Mouse (Mus musculus) cortical plate, adult 2 months (tissue): ENCODE measurements around the gene Lrrc14b. TPM values are rescaled to one million over a fixed set of nuclear protein-coding genes. Genes with fewer than 3 reads are reported as not detected.

ENCODE experiments used
- H3K27ac ChIP-seq: fragments of 200-500 bp; 2 replicates; pipeline ENCODE4 v1.5.1; 2012; ENCODE audit warnings: low read length, control low read depth, inconsistent platforms; ENCODE audit not compliant: insufficient read depth
- H3K4me1 ChIP-seq: fragments of 200-500 bp; 2 replicates; pipeline ENCODE4 v1.6.1; 2011; ENCODE audit warnings: low read length; ENCODE audit not compliant: control insufficient read depth, insufficient read depth
- H3K4me3 ChIP-seq: fragments of 200-500 bp; 2 replicates; pipeline ENCODE4 v1.5.1; 2011; ENCODE audit warnings: mild to moderate bottlenecking, low read length, control low read depth; ENCODE audit not compliant: insufficient read depth
- CTCF ChIP-seq: fragments of 200-500 bp; IDR thresholded peaks from 2 replicates; pipeline ENCODE4 v1.5.1; 2011; ENCODE audit warnings: mild to moderate bottlenecking, control low read depth, low read length; ENCODE audit not compliant: insufficient read depth; ENCODE audit errors: extremely low read depth
- POLR2A ChIP-seq: fragments of 200-500 bp; IDR thresholded peaks from 2 replicates; pipeline ENCODE4 v1.6.1; 2011; ENCODE audit warnings: mild to moderate bottlenecking, low read length, control low read depth; ENCODE audit not compliant: insufficient read depth; ENCODE audit errors: extremely low read depth
- polyA plus RNA-seq: library from polyadenylated mRNA; depleted of rRNA; stranded (reverse); fragments of >200 nt; gene quantifications from 2 replicates; pipeline ENCODE4 v1.2.3, GENCODE M21; 2012; rRNA removed

Lrrc14b gene
- polyA plus RNA-seq, result 0.17 and 0.21 TPM in 2 replicates

DNA sequence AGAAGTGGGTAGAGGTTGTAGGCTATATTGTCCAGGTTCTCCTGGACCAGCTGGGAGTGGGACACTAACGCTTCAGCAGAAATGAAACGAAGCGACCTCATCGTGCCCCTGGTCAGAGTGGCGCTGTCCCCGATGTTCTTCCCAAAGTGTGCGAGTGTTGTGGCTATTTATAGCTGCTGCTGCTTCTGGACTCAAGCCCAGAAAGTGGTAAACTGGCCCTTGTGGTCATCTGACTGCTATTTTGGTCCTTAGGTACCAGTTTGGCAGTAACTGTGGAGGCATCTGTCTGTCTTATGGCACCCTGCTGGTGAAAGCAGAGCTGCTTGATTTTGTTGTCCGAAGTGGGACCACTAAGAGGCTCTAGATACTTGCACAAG, at the start of gene Lrrc14b:
Lrrc14b (minus strand) TSS at position 147 of the 377 bp plus-strand sequence.
- Histone ChIP-seq H3K27ac (no peak within 1 kb of the TSS), H3K4me1 (no peaks in the 10 kb centered on the region), H3K4me3 (no peak within 1 kb of the TSS)
- no peak for TF ChIP-seq POLR2A
- no peak for TF ChIP-seq CTCF

GRCm38 (mm10) chr13:74399298-74399839, 35.6 kb upstream of the Lrrc14b start, which contains the start of gene Ftl1-ps1:
Ftl1-ps1 (plus strand) TSS chr13:74399694.
- H3K27ac ChIP-seq, result no peak within 1 kb of the TSS
- no peaks in the 10 kb centered on the region for H3K4me1 ChIP-seq
- no peak within 1 kb of the TSS for H3K4me3 ChIP-seq
- TF ChIP-seq POLR2A (no peak), CTCF (no peak)

DNA sequence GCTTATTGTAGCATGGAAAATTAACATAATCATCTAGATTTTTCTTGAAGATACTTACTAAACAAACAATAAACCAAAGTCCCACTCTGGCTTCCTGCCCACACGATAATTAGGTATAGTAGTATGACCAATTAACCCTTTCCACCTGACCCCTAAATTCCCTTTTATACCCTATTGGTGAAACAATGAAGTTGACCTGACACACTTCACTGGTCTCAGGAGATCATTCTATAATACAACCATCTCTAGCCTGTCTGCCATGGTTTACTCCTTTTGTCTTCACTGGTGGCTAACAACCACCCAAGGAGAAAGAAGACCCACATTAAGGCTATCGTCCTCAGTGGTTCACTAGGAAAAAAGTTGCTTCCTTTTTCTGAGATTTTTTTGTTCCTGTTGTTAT, 27.4 kb upstream of the Lrrc14b start:
- Histone ChIP-seq H3K4me3 (no peak overlapping the region; the same call in 1 of the 2 replicates), H3K27ac (no peak overlapping the region), H3K4me1 (no peaks in the 10 kb centered on the region; the same call in 1 of the 2 replicates)
- TF ChIP-seq POLR2A (no peak), CTCF (no peak)

GRCm38 (mm10) chr13:74390371-74390990, 26.7 kb upstream of the Lrrc14b start, which contains the start of gene Zfp72:
Zfp72 (minus strand) TSS chr13:74390836.
- TF ChIP-seq CTCF (no peak), POLR2A (peak; percentile 68)
- H3K27ac ChIP-seq, result no peak within 1 kb of the TSS; the same call in 1 of the 2 replicates
- H3K4me1 ChIP-seq, result no peaks in the 10 kb centered on the region; the same call in 1 of the 2 replicates
- peak within 1 kb of the TSS; percentile 95 for H3K4me3 ChIP-seq

- Histone ChIP-seq H3K4me3 (peak overlapping the region; percentile 95; the same call in 1 of the 2 replicates), H3K27ac (no peak overlapping the region), H3K4me1 (no peaks in the 10 kb centered on the region; the same call in 1 of the 2 replicates)
- no peak for TF ChIP-seq CTCF
- no peak for TF ChIP-seq POLR2A
These were observed 25.9 kb upstream of the Lrrc14b start for GRCm38 (mm10) chr13:74389730-74390129.

- no peaks in the 10 kb centered on the region for H3K4me1 ChIP-seq
- no peak overlapping the region for H3K4me3 ChIP-seq
- no peak overlapping the region for H3K27ac ChIP-seq
- TF ChIP-seq CTCF (no peak), POLR2A (no peak)
These were observed 18.5 kb upstream of the Lrrc14b start for GRCm38 (mm10) chr13:74382289-74382688.

DNA sequence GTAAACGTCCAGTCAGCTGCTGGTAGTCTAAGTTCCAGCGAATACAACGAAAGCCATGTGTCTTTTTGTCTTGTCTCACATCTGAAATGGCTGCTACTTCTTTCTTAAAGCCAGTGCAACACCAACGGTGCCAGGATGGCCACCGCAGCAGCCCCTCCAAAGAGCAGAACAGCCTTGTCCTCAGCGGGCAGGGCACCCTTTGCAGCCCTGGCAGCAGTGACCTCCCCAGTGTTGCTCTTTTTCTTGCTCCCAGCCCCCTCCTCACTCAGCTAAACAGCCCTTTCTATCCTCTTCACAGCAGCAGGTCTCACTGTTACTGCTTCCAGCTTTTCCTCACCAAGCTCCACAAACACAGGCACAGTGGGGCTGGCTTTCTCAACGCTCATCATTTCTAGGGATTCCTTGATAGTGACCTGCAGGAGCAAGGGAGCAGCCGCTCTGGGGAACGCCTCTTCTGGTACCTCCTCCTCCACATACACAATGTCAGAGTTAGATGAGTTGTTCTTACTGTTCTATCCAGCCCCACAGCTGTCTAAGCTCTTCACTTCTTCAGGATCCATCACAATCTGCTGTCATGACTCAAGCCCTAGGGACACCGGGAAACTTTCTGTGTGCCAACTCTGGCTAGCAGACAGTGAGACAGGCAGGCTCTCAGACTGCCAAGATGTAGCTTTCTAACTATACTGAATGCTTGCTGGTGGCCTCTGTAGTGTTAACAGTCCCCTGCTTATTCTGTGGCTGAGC, 17.9 kb upstream of the Lrrc14b start:
- no peak for TF ChIP-seq CTCF
- no peak for TF ChIP-seq POLR2A
- Histone ChIP-seq H3K27ac (no peak overlapping the region), H3K4me1 (no peaks in the 10 kb centered on the region), H3K4me3 (no peak overlapping the region)

GRCm38 (mm10) chr13:74363176-74363858, 488 bp downstream of the Lrrc14b start:
- H3K27ac ChIP-seq, result no peak overlapping the region
- no peaks in the 10 kb centered on the region for H3K4me1 ChIP-seq
- no peak overlapping the region for H3K4me3 ChIP-seq
- TF ChIP-seq CTCF (no peak), POLR2A (no peak)

DNA sequence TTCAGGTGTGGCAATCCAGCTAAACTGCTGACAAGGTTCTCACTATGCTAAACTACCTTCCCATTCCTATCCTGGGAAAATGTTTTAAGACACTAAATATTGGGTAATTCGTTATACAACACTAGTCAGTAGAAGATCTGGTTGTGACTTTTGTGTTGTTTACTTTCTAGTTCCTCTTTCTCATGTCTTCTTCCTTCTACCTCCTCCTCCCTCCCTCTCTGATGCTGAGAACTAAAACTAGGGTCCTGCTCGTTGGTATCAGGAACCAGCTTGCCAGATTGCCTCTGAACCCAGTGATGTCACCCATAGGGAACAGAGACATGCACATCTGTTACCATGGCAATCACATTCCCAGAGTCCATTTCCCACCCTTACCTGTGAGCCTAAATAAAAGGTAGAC, 1.6 kb downstream of the Lrrc14b start:
- Histone ChIP-seq H3K27ac (no peak overlapping the region), H3K4me3 (no peak overlapping the region), H3K4me1 (no peaks in the 10 kb centered on the region)
- no peak for TF ChIP-seq CTCF
- no peak for TF ChIP-seq POLR2A
